Mouse (Mus musculus): ENCODE results near the gene Psenen. TPM values are rescaled to one million over a fixed set of nuclear protein-coding genes. Genes with fewer than 3 reads are reported as not detected.

Gene Psenen
- polyA plus RNA-seq (2012; rRNA removed) = 52.6 and 62.2 TPM in 2 replicates

GRCm38 (mm10) chr7:30563117-30563905 lies at the start of gene Psenen, which contains the start of the genes U2af1l4 and Gm49396:
Gene Psenen, minus strand, starts transcription at chr7:30563627.
Gene U2af1l4, plus strand, starts transcription at chr7:30563301.
Gene Gm49396, plus strand, starts transcription at chr7:30563344.

GRCm38 (mm10) chr7:30612654-30613402 lies 49.4 kb upstream of the Psenen start, which contains the start of gene Upk1a:
Gene Upk1a, minus strand, starts transcription at chr7:30612847.

GRCm38 (mm10) chr7:30598786-30599185 lies 35.4 kb upstream of the Psenen start, which contains the start of gene Zbtb32:
Gene Zbtb32, minus strand, starts transcription at chr7:30598909.

GRCm38 (mm10) chr7:30588676-30589434 lies 25.4 kb upstream of the Psenen start, which contains the start of gene Kmt2b:
Gene Kmt2b, minus strand, starts transcription at chr7:30588726.

GRCm38 (mm10) chr7:30564970-30565571 lies 1.6 kb upstream of the Psenen start, which contains the start of gene Igflr1:
Gene Igflr1, plus strand, starts transcription at chr7:30565427.

GRCm38 (mm10) chr7:30559443-30559954 lies 3.9 kb downstream of the Psenen start, which contains the start of gene Lin37:
Gene Lin37, minus strand, starts transcription at chr7:30559838.

GRCm38 (mm10) chr7:30552102-30553020 lies 11.1 kb downstream of the Psenen start, which contains the start of the genes Hspb6 and Proser3:
Gene Hspb6, plus strand, starts transcription at chr7:30552178.
Gene Proser3, minus strand, starts transcription at chr7:30552299.

GRCm38 (mm10) chr7:30534633-30535577 lies 28.5 kb downstream of the Psenen start, which contains the start of gene Arhgap33:
Gene Arhgap33, minus strand, starts transcription at chr7:30535060.

Other genes with a start within 250 kb of the Psenen start
- gene Syne4, start 248.8 kb downstream of the Psenen start, polyA plus RNA-seq (2012; rRNA removed) = 9.4 and 10.6 TPM in 2 replicates
- 0.12 and 0.16 TPM in 2 replicates for gene E130208F15Rik, start 241.9 kb downstream of the Psenen start, polyA plus RNA-seq (2012; rRNA removed)
- 4.5 and 5.2 TPM in 2 replicates for gene Sdhaf1, start 239.7 kb downstream of the Psenen start, polyA plus RNA-seq (2012; rRNA removed)
- gene Lrfn3, start 200.9 kb downstream of the Psenen start, polyA plus RNA-seq (2012; rRNA removed) = 1.1 and 1.2 TPM in 2 replicates
- gene Tyrobp, start 149.9 kb downstream of the Psenen start, polyA plus RNA-seq (2012; rRNA removed) = 65.2 and 83.0 TPM in 2 replicates
- gene Hcst, start 143.8 kb downstream of the Psenen start, polyA plus RNA-seq (2012; rRNA removed) = 2.0 and 2.7 TPM in 2 replicates
- 0.76 and 1.2 TPM in 2 replicates for gene Nfkbid, start 141.9 kb downstream of the Psenen start, polyA plus RNA-seq (2012; rRNA removed)
- gene Aplp1, start 118.1 kb downstream of the Psenen start, polyA plus RNA-seq (2012; rRNA removed) = 2.6 and 3.0 TPM in 2 replicates
- gene Kirrel2, start 105.9 kb downstream of the Psenen start, polyA plus RNA-seq (2012; rRNA removed) = 0.06 and 0.09 TPM in 2 replicates
- 0.06 and 0.07 TPM in 2 replicates for gene Nphs1, start 105.3 kb downstream of the Psenen start, polyA plus RNA-seq (2012; rRNA removed)
- gene Prodh2, start 70.0 kb downstream of the Psenen start, polyA plus RNA-seq (2012; rRNA removed) = 40.2 and 47.9 TPM in 2 replicates
- 5.9 and 7.3 TPM in 2 replicates for gene Arhgap33, start 28.6 kb downstream of the Psenen start, polyA plus RNA-seq (2012; rRNA removed)
- 3.4 and 3.7 TPM in 2 replicates for gene Hspb6, start 11.4 kb downstream of the Psenen start, polyA plus RNA-seq (2012; rRNA removed)
- 5.0 and 6.7 TPM in 2 replicates for gene Proser3, start 11.3 kb downstream of the Psenen start, polyA plus RNA-seq (2012; rRNA removed)
- 14.5 and 16.8 TPM in 2 replicates for gene Lin37, start 3.8 kb downstream of the Psenen start, polyA plus RNA-seq (2012; rRNA removed)
- gene U2af1l4, start 326 bp downstream of the Psenen start, polyA plus RNA-seq (2012; rRNA removed) = 30.3 and 31.5 TPM in 2 replicates
- 1.0 and 1.8 TPM in 2 replicates for gene Gm49396, start 283 bp downstream of the Psenen start, polyA plus RNA-seq (2012; rRNA removed)
- 1.6 and 1.8 TPM in 2 replicates for gene Igflr1, start 1.8 kb upstream of the Psenen start, polyA plus RNA-seq (2012; rRNA removed)
- gene Kmt2b, start 25.1 kb upstream of the Psenen start, polyA plus RNA-seq (2012; rRNA removed) = 9.7 and 11.2 TPM in 2 replicates
- gene Zbtb32, start 35.3 kb upstream of the Psenen start, polyA plus RNA-seq (2012; rRNA removed) = 0.03 and 0.09 TPM in 2 replicates
- gene Upk1a, start 49.2 kb upstream of the Psenen start, polyA plus RNA-seq (2012; rRNA removed) = 0.21 and 0.71 TPM in 2 replicates
- gene Cox6b1, start 62.5 kb upstream of the Psenen start, polyA plus RNA-seq (2012; rRNA removed) = 430 and 478 TPM in 2 replicates
- 0.03 TPM in 1 of 2 replicates, not detected in the other for gene Etv2, start 72.2 kb upstream of the Psenen start, polyA plus RNA-seq (2012; rRNA removed)
- 21.9 and 25.1 TPM in 2 replicates for gene Rbm42, start 86.7 kb upstream of the Psenen start, polyA plus RNA-seq (2012; rRNA removed)
- 24.1 and 28.2 TPM in 2 replicates for gene Haus5, start 101.4 kb upstream of the Psenen start, polyA plus RNA-seq (2012; rRNA removed)
- not detected in 2 replicates for gene Pmis2, start 108.0 kb upstream of the Psenen start, polyA plus RNA-seq (2012; rRNA removed)
- 0.09 and 0.21 TPM in 2 replicates for gene 2200002J24Rik, start 135.3 kb upstream of the Psenen start, polyA plus RNA-seq (2012; rRNA removed)
- gene Atp4a, start 148.6 kb upstream of the Psenen start, polyA plus RNA-seq (2012; rRNA removed) = 0.74 and 0.90 TPM in 2 replicates
- 56.5 and 63.8 TPM in 2 replicates for gene Tmem147, start 165.9 kb upstream of the Psenen start, polyA plus RNA-seq (2012; rRNA removed)
- not detected in 2 replicates for gene Gapdhs, start 180.1 kb upstream of the Psenen start, polyA plus RNA-seq (2012; rRNA removed)
- 0.61 and 0.74 TPM in 2 replicates for gene Sbsn, start 187.8 kb upstream of the Psenen start, polyA plus RNA-seq (2012; rRNA removed)
- 0.16 and 0.25 TPM in 2 replicates for gene Dmkn, start 200.1 kb upstream of the Psenen start, polyA plus RNA-seq (2012; rRNA removed)
- gene Krtdap, start 224.3 kb upstream of the Psenen start, polyA plus RNA-seq (2012; rRNA removed) = 0.20 TPM in 1 of 2 replicates, not detected in the other